Mouse (Mus musculus) heart, adult 9 months (tissue): ENCODE data around the gene Oip5.
"Not testable (repeated sequence)": the region's sequence is repeated elsewhere in the genome, so short reads cannot be mapped to it uniquely, and the experiment has no call there.

Experiments
- DNase-seq, 2 experiments: peaks; one replicate each; pipeline ENCODE4 v3.0.0; 2022; ENCODE audit warnings: low spot score in 2 of 2

Gene Oip5

DNA sequence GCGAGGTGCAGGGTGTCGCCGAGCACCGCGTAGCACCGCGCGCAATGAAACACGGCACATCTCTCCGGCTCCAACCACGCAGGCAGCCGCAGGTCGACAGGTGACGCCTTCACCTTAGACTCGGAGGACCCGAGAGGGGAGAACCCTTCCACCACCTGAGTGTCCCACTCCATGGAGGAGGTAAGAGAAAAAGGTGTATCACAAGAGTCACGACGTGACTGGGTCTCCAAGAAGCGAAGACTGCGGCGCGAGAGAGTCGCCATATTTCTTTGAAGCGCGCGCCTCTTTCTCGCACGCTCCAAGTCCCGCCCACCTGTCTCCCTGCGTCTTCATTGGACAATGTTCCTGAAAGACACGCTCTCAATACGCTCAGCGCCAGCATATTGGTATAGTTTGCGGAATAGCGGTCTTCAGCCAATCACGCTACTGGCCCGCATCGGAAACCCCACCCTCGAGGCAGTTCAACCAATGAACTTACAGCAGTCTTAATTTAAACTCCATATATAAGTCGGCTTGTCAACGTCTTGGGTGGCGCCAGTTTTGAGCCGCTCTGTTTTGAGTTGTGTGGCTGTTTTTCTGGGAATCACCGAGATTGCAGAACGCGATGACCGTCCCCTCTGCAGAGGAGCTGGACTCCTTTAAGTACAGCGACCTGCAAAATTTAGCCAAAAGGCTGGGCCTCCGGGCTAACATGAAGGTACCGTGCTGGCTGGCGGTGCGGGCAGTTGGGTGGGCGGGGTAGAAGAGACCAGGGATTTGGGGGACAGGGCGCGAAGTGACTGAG is at the start of gene Oip5, which contains the start of gene Nusap1:
Gene Oip5, minus strand, starts transcription at position 271 of the 784 bp plus-strand sequence.
Gene Nusap1, plus strand, starts transcription at position 100 of the 784 bp plus-strand sequence.
- DNase-seq, result peak; percentile 91

- not testable (repeated sequence) for DNase-seq
These were observed 47.5 kb upstream of the Oip5 start for GRCm38 (mm10) chr2:119665744-119666143.

DNA sequence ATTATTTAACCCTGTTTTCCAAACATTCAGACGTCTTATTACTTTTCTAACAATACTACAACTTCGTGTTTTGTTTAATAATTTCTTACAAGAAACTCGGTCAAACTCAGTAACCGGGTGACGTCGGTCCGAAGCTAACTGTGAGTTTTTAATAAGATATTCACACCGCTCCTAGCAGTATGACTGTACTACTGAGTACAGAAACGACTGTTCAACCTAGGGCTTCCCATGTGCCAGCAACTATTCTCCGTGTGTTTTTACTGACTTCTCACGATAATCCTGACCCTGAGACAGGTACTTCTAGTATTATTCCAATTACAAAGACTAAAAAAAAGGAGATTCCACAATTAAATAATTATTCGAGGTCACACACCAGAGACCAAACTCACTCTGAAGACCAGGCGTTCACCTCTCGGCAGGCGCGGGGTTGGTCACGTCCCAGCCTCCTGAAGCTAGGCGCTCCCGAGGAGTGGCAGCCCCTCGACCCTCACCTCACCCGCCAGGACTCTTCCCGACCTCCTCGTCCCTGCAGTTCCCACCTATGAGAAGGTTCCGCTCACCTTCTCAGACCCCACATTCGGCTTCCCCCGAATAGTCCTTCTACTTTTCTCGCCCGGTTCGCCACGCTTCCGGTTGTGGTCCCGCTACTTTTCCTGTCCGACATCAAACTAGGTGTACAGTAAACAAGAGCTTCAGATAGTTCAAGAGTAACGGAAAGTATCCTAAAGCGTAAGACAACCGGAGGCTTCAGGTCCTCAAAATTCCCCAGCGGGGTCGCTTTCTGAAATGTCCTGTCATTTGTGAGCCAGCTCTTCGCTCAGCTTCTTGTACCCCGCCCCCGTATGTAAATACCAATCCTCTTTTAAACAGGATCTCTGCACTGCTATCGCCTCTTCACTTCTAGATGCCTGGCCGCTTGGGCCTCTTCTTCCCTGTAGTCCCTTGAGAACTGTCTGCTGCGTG is 44.2 kb upstream of the Oip5 start, which contains the start of gene Ndufaf1:
Gene Ndufaf1, minus strand, starts transcription at position 608 of the 963 bp plus-strand sequence.
- peak; percentile 60 to 84 for DNase-seq

DNA sequence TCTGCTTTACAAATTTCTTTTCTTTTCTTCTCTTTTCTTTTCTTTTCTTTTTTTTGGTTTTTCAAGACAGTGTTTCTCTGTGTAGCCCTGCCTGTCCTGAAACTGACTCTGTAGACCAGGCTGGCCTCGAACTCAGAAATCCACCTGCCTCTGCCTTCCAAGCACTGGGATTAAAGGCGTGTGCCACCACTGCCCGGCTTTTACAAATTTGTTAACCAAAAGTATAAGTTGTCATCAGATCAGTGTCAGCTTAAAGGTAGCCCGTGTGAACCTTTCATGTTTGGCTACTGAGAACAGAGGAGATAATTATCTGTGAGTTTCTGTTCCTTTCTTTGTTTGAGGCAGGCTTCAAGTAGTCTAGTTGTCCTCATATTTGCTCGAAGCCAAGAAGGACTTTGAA is 26.0 kb upstream of the Oip5 start:
- DNase-seq, result no peak

- no peak for DNase-seq
These were observed 23.1 kb upstream of the Oip5 start for GRCm38 (mm10) chr2:119641214-119641912.

DNA sequence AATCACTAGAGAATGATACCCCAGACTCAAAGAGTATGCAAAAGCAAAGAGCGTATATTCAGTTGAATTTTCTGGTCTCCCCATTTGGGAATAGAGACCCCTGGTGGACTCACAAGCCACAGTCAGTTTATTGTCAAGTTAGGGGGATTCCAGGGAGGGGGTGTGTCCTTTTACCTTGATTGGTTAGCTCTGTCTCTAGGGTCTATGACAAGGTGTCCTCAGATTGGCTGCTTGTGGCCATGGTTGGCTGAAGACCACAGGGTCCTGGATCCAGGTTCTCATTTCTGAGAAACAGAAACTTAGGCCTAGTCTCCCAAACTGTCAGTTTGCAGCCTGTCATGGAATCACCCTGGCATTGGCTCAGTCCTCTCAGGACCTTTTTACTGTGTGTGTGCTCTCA is 18.5 kb upstream of the Oip5 start:
- DNase-seq, result no peak

DNA sequence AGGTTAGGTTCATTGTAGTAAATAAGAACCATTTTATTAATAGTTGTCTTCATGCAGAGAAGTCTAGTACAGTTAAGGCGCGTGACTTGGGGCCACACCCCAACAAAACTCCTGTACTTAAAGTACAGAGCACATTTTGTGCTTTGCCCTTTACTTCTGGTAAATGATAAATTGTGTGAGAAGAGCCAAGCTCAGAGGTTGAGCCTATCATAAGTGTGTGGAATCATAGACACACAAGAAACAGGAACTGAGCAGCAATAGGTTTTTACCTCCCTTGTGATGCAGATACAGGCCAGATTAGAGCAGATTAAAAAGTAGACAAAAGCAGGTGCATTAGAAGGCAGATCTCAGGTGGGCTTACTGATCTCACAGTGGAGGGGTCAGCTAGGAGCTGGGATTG is 3.0 kb upstream of the Oip5 start:
- no peak for DNase-seq

DNA sequence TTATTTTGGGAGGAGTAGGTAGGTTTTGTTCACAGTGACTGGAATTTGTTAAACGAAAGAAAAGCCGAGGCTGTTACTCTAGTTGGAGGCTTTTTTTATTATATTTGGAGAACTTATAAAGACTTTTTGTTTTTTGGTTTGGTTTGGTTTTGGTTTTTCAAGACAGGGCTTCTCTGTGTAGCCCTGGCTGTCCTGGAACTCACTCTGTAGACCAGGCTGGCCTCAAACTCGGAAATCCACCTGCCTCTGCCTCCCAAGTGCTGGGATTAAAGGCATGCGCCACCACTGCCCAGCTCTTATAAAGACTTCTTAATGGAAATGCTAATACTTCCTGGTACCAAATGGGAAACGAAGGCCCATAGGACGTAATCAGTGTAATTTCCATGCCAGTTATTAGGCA is 733 bp upstream of the Oip5 start:
- not testable (repeated sequence) for DNase-seq

DNA sequence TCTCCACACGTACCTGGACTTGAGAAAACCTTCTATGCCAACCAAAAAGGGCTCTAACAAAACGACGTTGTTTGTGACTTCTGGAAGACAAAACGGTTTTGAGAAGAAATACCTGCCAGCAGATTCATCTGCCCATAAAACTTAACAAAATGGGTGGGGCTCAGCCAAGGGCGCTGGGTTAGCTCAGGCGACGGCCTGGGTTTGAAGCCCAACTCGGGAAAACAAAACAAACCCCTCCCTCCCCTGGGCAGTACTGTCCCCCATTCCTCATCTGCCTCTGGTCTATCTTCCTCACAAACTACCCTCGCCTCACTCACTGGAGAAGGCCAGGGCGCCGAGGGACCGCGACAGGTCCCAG is 449 bp downstream of the Oip5 start:
- no peak for DNase-seq

DNA sequence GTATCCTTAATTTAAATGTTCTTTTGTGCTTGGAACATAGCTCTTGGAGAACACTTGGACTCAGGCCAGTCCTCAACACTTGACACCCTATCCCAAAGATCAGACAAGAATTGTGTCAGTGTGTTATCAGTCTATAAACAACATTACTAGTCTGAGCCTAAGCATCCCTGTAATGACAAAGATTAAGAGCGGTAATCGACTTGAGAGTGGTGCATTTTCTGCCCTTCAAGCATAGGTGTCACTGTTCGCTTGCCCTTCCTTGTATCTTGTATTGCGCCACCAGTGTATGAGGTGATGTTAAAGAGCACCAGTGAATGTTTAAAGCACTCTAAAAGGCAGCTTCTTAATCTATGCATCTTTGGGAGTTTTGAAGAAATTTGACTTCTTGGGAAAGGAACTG is 11.2 kb downstream of the Oip5 start:
- no peak for DNase-seq

- DNase-seq, result no peak
These were observed 12.8 kb downstream of the Oip5 start for GRCm38 (mm10) chr2:119605361-119605973.

GRCm38 (mm10) chr2:119603909-119604308 is 14.4 kb downstream of the Oip5 start:
- no peak for DNase-seq

DNA sequence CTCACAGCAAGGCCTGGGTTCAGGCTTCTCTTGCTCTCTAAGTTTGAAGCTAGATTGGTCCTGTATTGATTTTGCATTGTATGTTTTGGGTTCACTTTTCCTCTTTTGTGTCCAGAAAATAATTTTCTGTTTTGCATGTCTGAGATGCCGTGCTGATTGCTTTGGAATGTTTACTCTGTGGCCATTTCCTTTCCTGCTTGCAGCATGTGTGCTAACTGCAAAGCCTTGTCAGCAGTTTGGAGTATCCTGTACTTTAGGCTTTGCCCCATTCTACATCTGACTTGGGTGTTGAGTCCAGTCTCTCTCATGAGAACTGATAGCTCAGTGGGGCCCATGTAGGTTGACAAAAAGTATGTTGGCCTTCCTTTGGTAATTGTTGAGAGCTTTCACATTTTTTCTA is 15.8 kb downstream of the Oip5 start:
- DNase-seq, result no peak

DNA sequence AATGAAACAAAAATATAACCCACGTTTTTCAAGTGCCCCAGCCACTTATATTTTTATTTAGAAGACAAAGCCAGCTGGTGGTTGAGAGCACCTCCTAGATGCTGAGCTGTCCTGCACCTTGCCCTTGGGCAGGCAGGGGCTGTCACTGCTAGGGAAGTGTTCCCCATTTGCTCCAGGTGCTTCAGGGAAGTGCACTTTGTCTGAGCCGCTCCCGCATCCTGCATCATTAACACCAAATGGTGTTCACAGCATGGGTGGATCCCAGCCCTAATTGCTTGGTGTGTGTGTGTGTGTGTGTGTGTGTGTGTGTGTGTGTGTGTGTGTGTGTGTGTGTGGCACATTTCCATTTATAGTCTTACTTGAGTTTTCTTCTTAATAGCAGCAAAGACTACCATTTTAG is 16.7 kb downstream of the Oip5 start:
- not testable (repeated sequence) for DNase-seq

- no peak for DNase-seq
These were observed 17.2 kb downstream of the Oip5 start for GRCm38 (mm10) chr2:119601027-119601426.

DNA sequence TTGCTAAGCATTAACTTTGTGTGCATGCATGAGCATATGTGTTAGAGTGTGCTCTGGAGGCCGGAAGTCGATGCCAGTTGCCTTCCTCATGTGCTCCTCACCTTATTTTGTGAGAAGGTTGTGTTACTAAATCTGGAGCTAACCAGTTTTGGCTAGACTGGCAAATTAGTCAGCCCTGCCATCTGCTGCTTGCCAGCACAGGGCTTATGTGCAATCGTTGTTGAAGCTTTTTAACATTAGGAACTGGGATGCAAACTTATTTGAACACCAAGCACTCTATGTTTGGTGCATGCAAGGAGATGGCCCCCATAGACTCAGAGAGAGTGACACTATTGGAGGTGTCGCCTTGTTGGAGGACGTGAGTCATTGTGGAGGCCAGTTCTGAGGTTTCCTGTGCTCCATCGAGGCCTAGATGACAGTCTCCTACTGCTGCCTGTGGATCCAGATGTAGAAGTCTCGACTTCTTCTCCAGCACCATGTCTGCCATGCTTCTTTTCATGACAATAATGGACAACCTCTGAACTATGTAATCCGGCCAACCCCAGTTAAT is 21.4 kb downstream of the Oip5 start:
- peak in 1 of 2 experiments; percentile 14 for DNase-seq

GRCm38 (mm10) chr2:119595308-119595707 is 23.0 kb downstream of the Oip5 start:
- DNase-seq, result no peak

DNA sequence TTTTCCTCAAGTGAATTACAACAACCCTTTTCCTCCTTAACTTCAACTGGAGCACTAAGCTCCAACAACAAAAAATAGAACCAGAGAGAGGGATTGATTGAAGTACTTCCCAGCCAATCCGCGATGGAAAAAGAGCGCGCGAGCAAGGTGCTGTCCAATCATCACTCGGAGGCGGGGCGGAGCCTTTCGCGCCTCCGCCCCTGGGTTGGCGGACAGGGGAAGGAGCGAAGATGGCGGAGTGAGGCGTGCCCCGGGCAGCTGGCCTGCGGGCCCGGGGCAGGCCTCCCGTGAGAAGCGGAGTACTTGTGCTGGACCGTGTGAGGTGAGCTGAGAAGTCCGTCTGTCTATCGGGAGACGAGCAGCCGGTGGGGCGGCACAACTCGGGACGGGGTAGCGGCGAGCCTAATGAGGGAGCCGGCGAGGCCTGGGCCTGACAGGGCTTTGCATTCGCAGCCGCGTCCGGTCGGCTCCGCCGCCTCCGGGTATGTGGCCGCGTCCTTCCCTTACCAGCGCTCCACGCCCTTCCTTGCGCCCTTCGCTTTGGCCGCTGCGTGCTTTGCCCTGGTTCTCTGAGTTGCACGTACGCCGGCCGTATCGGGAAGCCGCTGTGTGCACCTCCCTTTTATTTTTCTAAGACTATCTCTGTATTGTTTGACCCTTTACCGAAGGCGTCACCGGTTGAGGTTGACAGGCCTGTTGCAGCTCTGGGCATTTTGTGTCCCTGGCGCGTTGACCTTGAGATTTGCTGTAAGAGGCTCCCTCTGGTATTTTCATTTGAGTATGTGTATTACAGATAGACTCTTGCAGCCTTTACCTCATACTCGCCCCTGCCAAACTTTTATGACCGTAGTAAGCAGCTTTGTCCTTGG is 23.9 kb downstream of the Oip5 start:
- DNase-seq, result peak; percentile 97 to 98

GRCm38 (mm10) chr2:119593765-119594112 is 24.5 kb downstream of the Oip5 start:
- no peak for DNase-seq

- no peak for DNase-seq
These were observed 27.0 kb downstream of the Oip5 start for GRCm38 (mm10) chr2:119591247-119591646.
